Mouse (Mus musculus) brain, embryonic 14.5 days (tissue): ENCODE data around the gene Bcar3.

Experiments
- CTCF ChIP-seq: fragments of 200-500 bp; IDR thresholded peaks from 2 replicates; pipeline ENCODE4 v1.5.1; 2012; ENCODE audit warnings: inconsistent platforms, mild to moderate bottlenecking, moderate library complexity, borderline replicate concordance; ENCODE audit not compliant: insufficient read depth, insufficient read length; ENCODE audit errors: extremely low read depth
- POLR2A ChIP-seq: fragments of 200-500 bp; IDR thresholded peaks from 2 replicates; pipeline ENCODE4 v1.6.1; 2012; ENCODE audit warnings: mild to moderate bottlenecking, inconsistent platforms, borderline replicate concordance; ENCODE audit not compliant: poor library complexity, insufficient read depth, insufficient read length, severe bottlenecking; ENCODE audit errors: extremely low read depth

- no peak for TF ChIP-seq POLR2A
- no peak for TF ChIP-seq CTCF
Measured at GRCm38 (mm10) chr3:122520875-122521274, 226.9 kb downstream of the Bcar3 start.
